Mouse (Mus musculus): ENCODE results near the gene Rangrf.
"Not testable (repeated sequence)": the region's sequence is repeated elsewhere in the genome, so short reads cannot be mapped to it uniquely, and the experiment has no call there.

The Rangrf gene

GRCm38 (mm10) chr11:68942731-68943130 is 32.3 kb downstream of the Rangrf start:
- DNase-seq: no peak

GRCm38 (mm10) chr11:68940516-68940915 is 34.5 kb downstream of the Rangrf start:
- DNase-seq: no peak

- peak; percentile 83 for DNase-seq
Measured at GRCm38 (mm10) chr11:68939451-68940304, 35.3 kb downstream of the Rangrf start.

GRCm38 (mm10) chr11:68936951-68937350 is 38.0 kb downstream of the Rangrf start:
- DNase-seq: not testable (repeated sequence)

- DNase-seq: no peak
Measured at GRCm38 (mm10) chr11:68933885-68934507, 41.0 kb downstream of the Rangrf start.

GRCm38 (mm10) chr11:68929947-68930346 is 45.0 kb downstream of the Rangrf start:
- no peak for DNase-seq

- no peak for DNase-seq
Measured at GRCm38 (mm10) chr11:68926981-68927380, 48.0 kb downstream of the Rangrf start, which contains the start of gene Odf4. Odf4 (minus strand) TSS chr11:68927081.

GRCm38 (mm10) chr11:68924749-68925148 is 50.2 kb downstream of the Rangrf start:
- no peak for DNase-seq

- no peak for DNase-seq
Measured at GRCm38 (mm10) chr11:68923191-68923590, 51.8 kb downstream of the Rangrf start.
